Mouse (Mus musculus): ENCODE measurements around the gene Exd2. TPM values are rescaled to one million over a fixed set of nuclear protein-coding genes. Genes with fewer than 3 reads are reported as not detected.

Gene Exd2
- 51.5 and 53.7 TPM in 2 replicates for polyA plus RNA-seq (2015; fragmentation: Nextera tagmentation; extraction: Ambion mirVana)

GRCm38 (mm10) chr12:80462942-80463651 lies at the start of gene Exd2:
Exd2 (plus strand) TSS chr12:80463095.
- Histone ChIP-seq H3K27ac (replicated peaks) (peak within 1 kb of the TSS; percentile 84), H3K27me3 (no peaks in the 10 kb centered on the region), H3K4me2 (peak within 1 kb of the TSS; percentile 91), H3K4me1 (replicated peaks) (peaks cover 8% of the 10 kb centered on the region), H3K36me3 (no peaks in the 10 kb centered on the region), H3K4me3 (peak within 1 kb of the TSS; percentile 89), H3K9ac (peak within 1 kb of the TSS; percentile 71), H3K9me3 (no peaks in the 10 kb centered on the region)
- WGBS: under 1% methylated on average over 43 of the region's 45 CpGs
- ATAC-seq (ENCODE audit: low FRiP score, low read depth): peak; percentile 97

- no peak for ATAC-seq (ENCODE audit: low FRiP score, low read depth)
- Histone ChIP-seq H3K4me3 (no peak overlapping the region), H3K4me1 (replicated peaks) (no peaks in the 10 kb centered on the region), H3K36me3 (peaks cover 13% of the 10 kb centered on the region), H3K27me3 (no peaks in the 10 kb centered on the region), H3K9ac (no peak overlapping the region), H3K4me2 (no peak overlapping the region), H3K27ac (replicated peaks) (no peak overlapping the region), H3K9me3 (peaks cover 4% of the 10 kb centered on the region; the same call in 1 of the 2 replicates)
- WGBS: 90% methylated on average over 2 of the region's 2 CpGs
Observed at GRCm38 (mm10) chr12:80415100-80415499, 47.8 kb upstream of the Exd2 start.

GRCm38 (mm10) chr12:80427683-80428082 lies 35.2 kb upstream of the Exd2 start:
- Histone ChIP-seq H3K9me3 (no peaks in the 10 kb centered on the region), H3K4me2 (no peak overlapping the region), H3K4me1 (replicated peaks) (peaks cover 4% of the 10 kb centered on the region; the same call in 1 of the 2 replicates), H3K4me3 (no peak overlapping the region), H3K36me3 (0 out of 2 replicates have a peak, but pooled peaks cover 6% of the 10 kb centered on the region), H3K9ac (no peak overlapping the region), H3K27me3 (no peaks in the 10 kb centered on the region), H3K27ac (replicated peaks) (no peak overlapping the region)
- WGBS: 94% methylated on average over 3 of the region's 3 CpGs
- no peak for ATAC-seq (ENCODE audit: low FRiP score, low read depth)

- no peaks in the 10 kb centered on the region for H3K9me3 ChIP-seq
- no peak overlapping the region for H3K9ac ChIP-seq
- no peak overlapping the region for H3K4me3 ChIP-seq
- H3K36me3 ChIP-seq: no peaks in the 10 kb centered on the region
- no peak for ATAC-seq (ENCODE audit: low FRiP score, low read depth)
- WGBS: 83% methylated on average over 4 of the region's 4 CpGs
- no peaks in the 10 kb centered on the region for H3K27me3 ChIP-seq
- H3K4me1 ChIP-seq (replicated peaks): peaks cover 30% of the 10 kb centered on the region
- H3K27ac ChIP-seq (replicated peaks): no peak overlapping the region
- no peak overlapping the region for H3K4me2 ChIP-seq
Observed at GRCm38 (mm10) chr12:80433266-80433665, 29.6 kb upstream of the Exd2 start.

GRCm38 (mm10) chr12:80434601-80434960 lies 28.3 kb upstream of the Exd2 start:
- Histone ChIP-seq H3K9ac (peak overlapping the region; percentile 95), H3K27me3 (no peaks in the 10 kb centered on the region), H3K4me1 (replicated peaks) (peaks cover 30% of the 10 kb centered on the region), H3K27ac (replicated peaks) (peak overlapping the region; percentile 93), H3K36me3 (no peaks in the 10 kb centered on the region), H3K9me3 (no peaks in the 10 kb centered on the region), H3K4me3 (peak overlapping the region; percentile 99), H3K4me2 (peak overlapping the region; percentile 67)
- 5% methylated on average over 8 of the region's 10 CpGs for WGBS
- ATAC-seq (ENCODE audit: low FRiP score, low read depth): no peak

- H3K36me3 ChIP-seq: no peaks in the 10 kb centered on the region
- H3K4me3 ChIP-seq: peak overlapping the region; percentile 99
- H3K27me3 ChIP-seq: no peaks in the 10 kb centered on the region
- H3K9ac ChIP-seq: peak overlapping the region; percentile 95
- WGBS: 1% methylated on average over 33 of the region's 64 CpGs
- H3K27ac ChIP-seq (replicated peaks): peak overlapping the region; percentile 93
- peak; percentile 72 for ATAC-seq (ENCODE audit: low FRiP score, low read depth)
- peak overlapping the region; percentile 67 for H3K4me2 ChIP-seq
- peaks cover 30% of the 10 kb centered on the region for H3K4me1 ChIP-seq (replicated peaks)
- H3K9me3 ChIP-seq: no peaks in the 10 kb centered on the region
Observed at GRCm38 (mm10) chr12:80434961-80435691, 27.8 kb upstream of the Exd2 start.

GRCm38 (mm10) chr12:80435887-80436286 lies 27.0 kb upstream of the Exd2 start:
- H3K9ac ChIP-seq: peak overlapping the region; percentile 95

GRCm38 (mm10) chr12:80436336-80436976 lies 26.4 kb upstream of the Exd2 start, which contains the start of gene Dcaf5:
Dcaf5 (minus strand) TSS chr12:80436601.
- peak within 1 kb of the TSS; percentile 93 for H3K27ac ChIP-seq (replicated peaks)
- peak within 1 kb of the TSS; percentile 95 for H3K9ac ChIP-seq
- H3K4me3 ChIP-seq: peak within 1 kb of the TSS; percentile 99
- no peaks in the 10 kb centered on the region for H3K9me3 ChIP-seq
- no peaks in the 10 kb centered on the region for H3K27me3 ChIP-seq
- ATAC-seq (ENCODE audit: low FRiP score, low read depth): peak; percentile 87
- no peaks in the 10 kb centered on the region for H3K36me3 ChIP-seq
- peak within 1 kb of the TSS; percentile 67 for H3K4me2 ChIP-seq
- under 1% methylated on average over 51 of the region's 79 CpGs for WGBS
- peaks cover 30% of the 10 kb centered on the region for H3K4me1 ChIP-seq (replicated peaks)

More at GRCm38 (mm10) chr12:80435887-80436286, 27.0 kb upstream of the Exd2 start:
- H3K4me1 ChIP-seq (replicated peaks): peaks cover 30% of the 10 kb centered on the region
- H3K36me3 ChIP-seq: no peaks in the 10 kb centered on the region
- 0% methylated on average over 10 of the region's 10 CpGs for WGBS
- peak overlapping the region; percentile 93 for H3K27ac ChIP-seq (replicated peaks)
- H3K9me3 ChIP-seq: no peaks in the 10 kb centered on the region
- peak overlapping the region; percentile 67 for H3K4me2 ChIP-seq
- H3K4me3 ChIP-seq: peak overlapping the region; percentile 99
- H3K27me3 ChIP-seq: no peaks in the 10 kb centered on the region
- ATAC-seq (ENCODE audit: low FRiP score, low read depth): peak; percentile 16

GRCm38 (mm10) chr12:80437051-80437675 lies 25.7 kb upstream of the Exd2 start:
- peaks cover 30% of the 10 kb centered on the region for H3K4me1 ChIP-seq (replicated peaks)
- H3K4me3 ChIP-seq: peak overlapping the region; percentile 99
- H3K36me3 ChIP-seq: no peaks in the 10 kb centered on the region
- H3K9ac ChIP-seq: peak overlapping the region; percentile 95
- H3K27me3 ChIP-seq: no peaks in the 10 kb centered on the region
- H3K27ac ChIP-seq (replicated peaks): peak overlapping the region; percentile 93
- no peaks in the 10 kb centered on the region for H3K9me3 ChIP-seq
- H3K4me2 ChIP-seq: peak overlapping the region; percentile 67
- WGBS: 31% methylated on average over 4 of the region's 4 CpGs
- ATAC-seq (ENCODE audit: low FRiP score, low read depth): no peak

- WGBS: 83% methylated on average over 2 of the region's 2 CpGs
- no peak overlapping the region for H3K9ac ChIP-seq
- no peaks in the 10 kb centered on the region for H3K36me3 ChIP-seq
- H3K4me1 ChIP-seq (replicated peaks): peaks cover 7% of the 10 kb centered on the region
- H3K4me2 ChIP-seq: no peak overlapping the region
- no peaks in the 10 kb centered on the region for H3K27me3 ChIP-seq
- no peaks in the 10 kb centered on the region for H3K9me3 ChIP-seq
- no peak overlapping the region for H3K4me3 ChIP-seq
- no peak overlapping the region for H3K27ac ChIP-seq (replicated peaks)
- ATAC-seq (ENCODE audit: low FRiP score, low read depth): no peak
Observed at GRCm38 (mm10) chr12:80440957-80441356, 21.9 kb upstream of the Exd2 start.

GRCm38 (mm10) chr12:80444525-80445109 lies 18.3 kb upstream of the Exd2 start:
- WGBS: 86% methylated on average over 9 of the region's 9 CpGs

More at GRCm38 (mm10) chr12:80444525-80445109, 18.3 kb upstream of the Exd2 start:
- Histone ChIP-seq H3K9me3 (no peaks in the 10 kb centered on the region), H3K36me3 (no peaks in the 10 kb centered on the region), H3K27me3 (no peaks in the 10 kb centered on the region), H3K9ac (no peak overlapping the region), H3K4me3 (no peak overlapping the region), H3K4me2 (no peak overlapping the region), H3K27ac (replicated peaks) (no peak overlapping the region), H3K4me1 (replicated peaks) (no peaks in the 10 kb centered on the region)
- no peak for ATAC-seq (ENCODE audit: low FRiP score, low read depth)

All from hindbrain, embryonic 15.5 days (tissue).